Mouse (Mus musculus) forebrain, postnatal 0 days (tissue): Measurements from ENCODE around the gene Slc17a4. TPM values are rescaled to one million over a fixed set of nuclear protein-coding genes. Genes with fewer than 3 reads are reported as not detected.

Source experiments
- ATAC-seq: fragments of 200-750 bp; cut with Nextera tagmentation; 2 replicates; pipeline ENCODE4 v1.8.0; 2017; ENCODE audit warnings: mild to moderate bottlenecking, moderate library complexity
- DNase-seq: peaks from one replicate; pipeline ENCODE4 v3.0.0-alpha.2; 2015
- H3K27ac ChIP-seq: fragments of 300-500 bp; sonication (generic); 2 replicates; pipeline ENCODE4 v1.5.1; 2014; ENCODE audit warnings: low read depth, mild to moderate bottlenecking, antibody characterized with exemption, low read length, moderate library complexity, mixed read lengths
- H3K27me3 ChIP-seq: fragments of 300-500 bp; sonication (generic); 2 replicates; pipeline ENCODE4 v1.6.1; 2014; ENCODE audit warnings: mild to moderate bottlenecking, low read length, mixed read lengths; ENCODE audit not compliant: insufficient read depth
- H3K36me3 ChIP-seq: fragments of 300-500 bp; sonication (generic); 2 replicates; pipeline ENCODE4 v1.6.1; 2014; ENCODE audit warnings: mild to moderate bottlenecking, moderate library complexity; ENCODE audit not compliant: insufficient read depth
- H3K4me1 ChIP-seq: fragments of 300-500 bp; sonication (generic); 2 replicates; pipeline ENCODE4 v1.6.1; 2014; ENCODE audit warnings: antibody characterized with exemption; ENCODE audit not compliant: insufficient read depth
- H3K4me2 ChIP-seq: fragments of 300-500 bp; sonication (generic); 2 replicates; pipeline ENCODE4 v1.6.1; 2014; ENCODE audit warnings: low read depth, mild to moderate bottlenecking, moderate library complexity
- H3K4me3 ChIP-seq: fragments of 300-500 bp; sonication (generic); 2 replicates; pipeline ENCODE4 v1.5.1; 2014; ENCODE audit warnings: low read depth, low read length, mixed read lengths
- H3K9ac ChIP-seq: fragments of 300-500 bp; sonication (generic); 2 replicates; pipeline ENCODE4 v1.6.1; 2014; ENCODE audit warnings: mild to moderate bottlenecking
- H3K9me3 ChIP-seq: fragments of 300-500 bp; sonication (generic); 2 replicates; pipeline ENCODE4 v1.6.1; 2016; ENCODE audit warnings: low read length
- CTCF ChIP-seq: sonication (generic); IDR thresholded peaks from 2 replicates; pipeline ENCODE4 v1.5.1; 2016; ENCODE audit warnings: antibody characterized with exemption, control low read depth, low read depth
- WGBS: fragments of 180-500 bp; shearing (Covaris S2); extraction: QIAGEN DNeasy Blood & Tissue Kit; methylation state at CpG from one replicate; pipeline ENCODE4 v1.1.7; 2014; 5-methylcytosine and 5-hydroxymethylcytosine counted together
- microRNA-seq, 2 experiments: library from miRNA; unstranded; fragments of <30 nt; microRNA quantifications; one replicate each; pipeline ENCODE4; 2016
- polyA plus RNA-seq: library from polyadenylated mRNA; unstranded; fragments of >200 nt; fragmentation: Nextera tagmentation; extraction: Ambion mirVana; gene quantifications from 2 replicates; pipeline ENCODE4 v1.2.1, GENCODE M21; 2015
- total RNA-seq: library from RNA; depleted of rRNA; stranded (reverse); fragments of >200 nt; gene quantifications from 2 replicates; pipeline ENCODE4 v1.2.3, GENCODE M21; 2014; rRNA removed

Gene Slc17a4
- total and polyA plus RNA-seq, 2 experiments from 2014 or later: not detected

DNA sequence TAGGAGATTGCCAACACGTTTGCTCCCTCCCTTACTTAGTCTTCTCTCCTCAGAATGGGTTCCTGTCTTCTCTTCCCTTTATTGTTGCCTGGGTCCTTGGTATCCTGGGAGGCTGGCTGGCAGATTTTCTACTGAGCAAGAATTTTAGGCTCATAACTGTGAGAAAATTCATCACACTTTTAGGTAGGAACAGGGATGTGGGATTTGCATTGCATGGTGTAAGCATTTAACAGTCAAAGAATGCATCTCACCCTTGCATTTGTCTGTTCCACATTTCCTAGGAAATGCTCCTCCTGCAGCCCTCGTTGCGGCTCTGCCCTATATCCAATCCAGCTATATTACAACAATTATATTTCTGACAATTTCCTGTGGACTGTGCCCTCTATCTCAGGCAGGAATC is 58.4 kb downstream of the Slc17a4 start:
- no peak overlapping the region for H3K27ac ChIP-seq
- 67% methylated on average over 3 of the region's 3 CpGs for WGBS
- DNase-seq (no peak), ATAC-seq (no peak)
- H3K27me3 ChIP-seq: no peaks in the 10 kb centered on the region
- TF ChIP-seq CTCF: no peak
- H3K9me3 ChIP-seq: no peaks in the 10 kb centered on the region
- no peak overlapping the region for H3K9ac ChIP-seq
- H3K36me3 ChIP-seq: no peaks in the 10 kb centered on the region
- H3K4me2 ChIP-seq: no peak overlapping the region
- no peak overlapping the region for H3K4me3 ChIP-seq
- H3K4me1 ChIP-seq: no peaks in the 10 kb centered on the region

DNA sequence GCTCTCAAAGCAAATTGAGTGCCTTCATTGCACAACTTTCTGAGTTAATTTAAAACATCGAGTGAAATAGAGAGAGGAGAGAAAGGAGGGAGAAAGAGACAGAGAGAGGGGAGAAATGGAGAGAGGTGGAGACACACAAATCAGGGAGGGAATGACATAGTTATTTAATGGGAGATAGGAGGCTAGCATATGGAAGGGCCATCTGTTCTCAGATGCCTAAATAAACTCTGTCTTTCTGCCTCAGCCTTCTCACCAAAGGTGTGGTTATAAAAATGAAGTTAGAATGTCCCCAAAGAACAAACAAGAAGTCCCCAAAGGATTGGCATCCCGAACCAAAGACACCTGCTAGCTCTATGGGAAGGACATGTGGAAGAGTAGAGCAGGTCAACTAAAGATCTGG is 65.5 kb downstream of the Slc17a4 start:
- no peaks in the 10 kb centered on the region for H3K4me1 ChIP-seq
- DNase-seq (no peak), ATAC-seq (no peak)
- H3K4me2 ChIP-seq: no peak overlapping the region
- WGBS: 78% methylated on average over 2 of the region's 2 CpGs
- H3K27me3 ChIP-seq: no peaks in the 10 kb centered on the region
- H3K4me3 ChIP-seq: no peak overlapping the region
- H3K27ac ChIP-seq: no peak overlapping the region
- H3K9me3 ChIP-seq: no peaks in the 10 kb centered on the region
- no peaks in the 10 kb centered on the region for H3K36me3 ChIP-seq
- no peak for TF ChIP-seq CTCF
- no peak overlapping the region for H3K9ac ChIP-seq

Small RNA genes lying within 50 kb of the gene (microRNA-seq; reads per million reads assigned to microRNA genes)
- 0 reads per million in 2 experiments for gene Gm44344

Other genes starting within 250 kb of the Slc17a4 start
- gene Hist1h2ac, start 231.1 kb downstream of the Slc17a4 start, total RNA-seq: 40.9 and 44.8 TPM in 2 replicates
- 0.41 and 0.49 TPM in 2 replicates for gene Hist1h2ac, start 231.1 kb downstream of the Slc17a4 start, polyA plus RNA-seq
- gene Hist1h2bc, start 230.8 kb downstream of the Slc17a4 start, total RNA-seq: 93.7 and 124 TPM in 2 replicates
- gene Hist1h2bc, start 230.8 kb downstream of the Slc17a4 start, polyA plus RNA-seq: 29.2 and 35.3 TPM in 2 replicates
- gene Hist1h1t, start 219.2 kb downstream of the Slc17a4 start, total RNA-seq: 1.3 TPM in 1 of 2 replicates, not detected in the other
- not detected in 2 replicates for gene Hist1h1t, start 219.2 kb downstream of the Slc17a4 start, polyA plus RNA-seq
- 917 and 942 TPM in 2 replicates for gene Hist1h4c, start 216.6 kb downstream of the Slc17a4 start, total RNA-seq
- gene Hist1h4c, start 216.6 kb downstream of the Slc17a4 start, polyA plus RNA-seq: 2.3 and 5.0 TPM in 2 replicates
- gene Hfe, start 204.2 kb downstream of the Slc17a4 start, total RNA-seq: 2.5 and 3.6 TPM in 2 replicates
- 4.4 and 6.0 TPM in 2 replicates for gene Hfe, start 204.2 kb downstream of the Slc17a4 start, polyA plus RNA-seq
- 475 and 498 TPM in 2 replicates for gene Hist1h1c, start 176.2 kb downstream of the Slc17a4 start, total RNA-seq
- 24.0 and 26.3 TPM in 2 replicates for gene Hist1h1c, start 176.2 kb downstream of the Slc17a4 start, polyA plus RNA-seq
- 294 and 301 TPM in 2 replicates for gene Hist1h3c, start 169.4 kb downstream of the Slc17a4 start, total RNA-seq
- gene Hist1h3c, start 169.4 kb downstream of the Slc17a4 start, polyA plus RNA-seq: 0.84 TPM in 1 of 2 replicates, not detected in the other
- gene Hist1h2bb, start 168.3 kb downstream of the Slc17a4 start, total RNA-seq: 647 and 680 TPM in 2 replicates
- gene Hist1h2bb, start 168.3 kb downstream of the Slc17a4 start, polyA plus RNA-seq: not detected in 2 replicates
- 305 and 340 TPM in 2 replicates for gene Hist1h2ab, start 163.9 kb downstream of the Slc17a4 start, total RNA-seq
- 4.4 and 6.7 TPM in 2 replicates for gene Hist1h2ab, start 163.9 kb downstream of the Slc17a4 start, polyA plus RNA-seq
- 229 and 254 TPM in 2 replicates for gene Hist1h3b, start 162.7 kb downstream of the Slc17a4 start, total RNA-seq
- gene Hist1h3b, start 162.7 kb downstream of the Slc17a4 start, polyA plus RNA-seq: 0.25 and 0.67 TPM in 2 replicates
- gene Hist1h4b, start 158.0 kb downstream of the Slc17a4 start, total RNA-seq: 184 and 254 TPM in 2 replicates
- gene Hist1h4b, start 158.0 kb downstream of the Slc17a4 start, polyA plus RNA-seq: 1.8 and 3.0 TPM in 2 replicates
- gene Hist1h4a, start 153.8 kb downstream of the Slc17a4 start, total RNA-seq: 303 and 421 TPM in 2 replicates
- 0.64 TPM in 1 of 2 replicates, not detected in the other for gene Hist1h4a, start 153.8 kb downstream of the Slc17a4 start, polyA plus RNA-seq
- 483 and 512 TPM in 2 replicates for gene Hist1h3a, start 152.6 kb downstream of the Slc17a4 start, total RNA-seq
- gene Hist1h3a, start 152.6 kb downstream of the Slc17a4 start, polyA plus RNA-seq: 1.2 and 2.2 TPM in 2 replicates
- 195 and 202 TPM in 2 replicates for gene Hist1h1a, start 151.3 kb downstream of the Slc17a4 start, total RNA-seq
- 0.36 and 0.40 TPM in 2 replicates for gene Hist1h1a, start 151.3 kb downstream of the Slc17a4 start, polyA plus RNA-seq
- 0.23 TPM in 1 of 2 replicates, not detected in the other for gene Trim38, start 145.1 kb downstream of the Slc17a4 start, total RNA-seq
- 0.09 TPM in 1 of 2 replicates, not detected in the other for gene Trim38, start 145.1 kb downstream of the Slc17a4 start, polyA plus RNA-seq
- gene Slc17a2, start 108.0 kb downstream of the Slc17a4 start, total RNA-seq: not detected in 2 replicates
- not detected in 2 replicates for gene Slc17a2, start 108.0 kb downstream of the Slc17a4 start, polyA plus RNA-seq
- 0.10 TPM in 1 of 2 replicates, not detected in the other for gene Slc17a3, start 75.6 kb downstream of the Slc17a4 start, total RNA-seq
- gene Slc17a3, start 75.6 kb downstream of the Slc17a4 start, polyA plus RNA-seq: not detected in 2 replicates
- 0.15 TPM in 1 of 2 replicates, not detected in the other for gene Slc17a1, start 47.3 kb downstream of the Slc17a4 start, total RNA-seq
- not detected in 2 replicates for gene Slc17a1, start 47.3 kb downstream of the Slc17a4 start, polyA plus RNA-seq
- not detected in 2 replicates for gene Hist1h2ba, start 19.1 kb upstream of the Slc17a4 start, total RNA-seq
- gene Hist1h2ba, start 19.1 kb upstream of the Slc17a4 start, polyA plus RNA-seq: not detected in 2 replicates
- not detected in 2 replicates for gene Hist1h2aa, start 19.5 kb upstream of the Slc17a4 start, total RNA-seq
- not detected in 2 replicates for gene Hist1h2aa, start 19.5 kb upstream of the Slc17a4 start, polyA plus RNA-seq
- 1.4 and 3.7 TPM in 2 replicates for gene Scgn, start 76.2 kb upstream of the Slc17a4 start, total RNA-seq
- 2.7 and 3.8 TPM in 2 replicates for gene Scgn, start 76.2 kb upstream of the Slc17a4 start, polyA plus RNA-seq